Mouse (Mus musculus): Measurements from ENCODE around the gene Zfp36.
"Not testable (repeated sequence)": the region's sequence is repeated elsewhere in the genome, so short reads cannot be mapped to it uniquely, and the experiment has no call there.

Zfp36 gene

DNA sequence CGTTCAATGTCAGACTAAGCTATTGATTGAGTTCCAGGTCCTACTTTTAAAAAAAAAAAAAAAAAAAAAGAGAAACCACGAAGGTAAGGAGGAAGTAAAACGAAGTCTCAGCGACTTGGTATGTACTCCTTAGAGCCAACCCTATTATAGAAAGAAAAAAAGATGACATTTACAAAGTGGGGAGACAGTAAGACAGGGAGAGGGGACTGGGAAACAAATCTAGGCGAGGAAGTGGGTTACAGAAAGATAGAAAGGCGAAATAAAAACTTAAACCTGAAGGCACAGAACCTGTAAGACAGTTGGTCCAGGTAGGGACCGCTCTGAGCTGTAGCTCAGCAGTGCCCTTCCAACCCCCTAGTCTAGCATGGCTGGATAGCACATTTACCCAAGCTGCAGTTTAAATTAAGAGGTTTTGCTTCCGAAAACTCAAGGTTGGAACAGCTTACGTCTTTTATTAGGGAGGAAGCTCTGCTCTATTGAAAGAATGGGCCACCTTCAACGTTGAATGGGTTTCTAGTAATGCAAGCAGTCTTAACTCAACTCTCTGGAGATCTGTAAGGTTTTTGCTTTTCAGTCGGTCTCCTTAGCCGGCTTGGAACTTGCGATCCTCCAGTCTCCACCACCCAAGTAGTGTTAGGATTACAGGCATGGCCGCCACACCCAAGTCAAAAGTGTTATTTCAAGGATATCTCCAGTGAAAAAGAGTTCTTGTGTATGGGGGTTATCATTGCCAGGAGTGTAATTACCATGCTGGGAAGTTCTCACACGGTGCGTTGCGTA is at the start of gene Zfp36:
Zfp36 (minus strand) TSS at position 17 of the 780 bp plus-strand sequence.
- no peak for DNase-seq

DNA sequence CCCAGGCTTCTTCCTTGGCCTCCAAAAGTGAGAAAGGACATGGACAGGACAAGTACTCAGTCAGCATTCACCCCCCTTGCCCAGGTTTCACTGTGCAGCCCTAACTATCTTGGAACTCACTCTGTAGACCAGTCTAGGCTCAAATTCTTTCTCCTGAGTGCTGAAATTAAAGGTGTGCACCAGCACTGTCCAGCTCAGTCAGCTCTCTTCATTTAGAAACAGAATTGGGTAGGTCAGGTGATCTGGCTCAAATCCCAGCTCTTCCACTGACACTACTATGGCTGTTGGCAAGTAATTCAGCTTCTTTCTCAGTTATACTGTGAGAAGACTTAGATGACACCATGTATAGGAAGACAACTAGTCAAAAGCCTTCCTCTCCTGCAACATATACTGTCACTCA is 47.7 kb upstream of the Zfp36 start:
- no peak for DNase-seq

DNA sequence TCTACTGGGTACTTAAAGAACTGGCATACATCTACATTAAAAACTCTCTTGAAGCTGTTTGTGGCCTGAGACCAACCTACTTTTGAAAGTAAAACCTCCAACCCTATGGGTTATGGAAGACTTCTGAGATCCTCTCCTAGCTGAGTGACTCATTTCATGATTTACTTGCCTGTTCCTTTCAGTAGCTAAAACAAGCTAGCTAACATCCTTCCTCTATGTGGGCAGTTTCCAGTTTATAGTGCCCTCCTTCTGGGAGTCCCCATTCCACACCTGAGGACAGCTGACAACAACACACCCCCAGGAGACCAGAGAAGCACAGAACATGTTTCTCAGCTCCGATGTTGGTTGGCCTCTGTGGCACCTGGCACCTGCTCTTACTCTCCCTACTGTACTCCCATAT is 43.0 kb upstream of the Zfp36 start:
- no peak for DNase-seq

DNA sequence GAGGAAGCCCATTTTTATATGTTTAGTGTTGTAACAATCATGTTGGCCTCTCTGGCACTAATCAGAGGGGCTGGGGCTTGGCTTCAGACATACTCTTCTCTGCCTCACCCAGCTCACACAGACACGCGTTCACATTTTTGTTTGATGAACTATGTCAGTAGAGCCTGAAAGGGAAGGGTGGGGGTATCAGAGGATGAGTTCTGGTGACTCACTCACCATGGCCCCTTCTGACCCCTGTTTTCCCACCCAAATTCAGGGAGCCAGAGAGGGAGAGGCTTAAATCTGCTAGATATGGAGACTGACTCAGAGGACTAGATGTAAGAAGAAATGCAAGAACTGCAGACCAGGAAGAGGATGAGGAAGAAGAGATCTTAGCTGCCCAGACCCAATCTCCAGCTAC is 39.4 kb upstream of the Zfp36 start:
- DNase-seq, result no peak

DNA sequence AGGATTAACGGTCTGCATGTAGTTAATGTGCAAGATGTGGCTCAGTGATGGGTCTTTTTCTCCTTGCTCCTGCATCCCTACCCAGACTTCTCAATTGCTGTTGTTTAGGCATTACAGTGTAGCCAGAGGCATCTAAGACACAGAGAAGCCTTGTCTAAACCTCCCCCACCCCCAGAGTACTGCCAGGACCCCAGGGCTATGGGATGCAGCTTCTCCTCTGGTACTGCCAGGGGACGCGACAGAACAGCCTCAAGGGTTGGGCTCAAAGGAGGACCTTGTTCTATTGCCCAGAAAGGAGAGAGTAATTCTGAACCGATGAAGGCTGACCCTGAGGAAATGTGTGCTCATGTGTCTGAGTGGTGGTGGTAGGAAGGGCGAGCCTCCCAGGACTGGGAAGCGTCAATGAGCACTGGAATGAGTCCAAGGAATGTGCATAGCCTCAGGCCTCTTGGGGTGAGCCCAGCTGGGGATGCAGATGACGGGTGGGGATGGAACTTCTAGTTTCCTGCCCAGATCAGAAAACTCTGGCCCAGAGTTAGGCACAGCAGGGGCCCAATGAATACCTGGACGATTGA is 38.1 kb upstream of the Zfp36 start:
- no peak for DNase-seq

DNA sequence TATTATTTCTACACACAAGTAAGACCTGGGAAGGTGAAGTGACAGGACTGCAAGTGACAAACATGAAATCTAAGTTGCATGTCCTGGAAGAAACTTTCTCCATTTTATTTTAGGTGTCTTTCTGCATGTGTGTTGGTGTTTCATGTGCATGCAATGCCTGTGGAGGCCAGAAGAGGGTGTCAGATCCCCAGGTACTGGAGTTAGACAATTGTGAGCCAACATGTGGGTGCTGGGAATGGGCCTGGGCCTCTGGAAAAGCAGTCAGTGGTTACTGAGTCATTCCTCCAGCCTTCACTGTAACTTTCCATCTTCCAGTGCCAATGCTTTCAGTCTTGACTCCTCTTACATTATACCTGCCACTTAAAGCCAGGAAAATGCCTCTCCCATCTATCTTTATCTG is 37.3 kb upstream of the Zfp36 start:
- DNase-seq, result no peak

DNA sequence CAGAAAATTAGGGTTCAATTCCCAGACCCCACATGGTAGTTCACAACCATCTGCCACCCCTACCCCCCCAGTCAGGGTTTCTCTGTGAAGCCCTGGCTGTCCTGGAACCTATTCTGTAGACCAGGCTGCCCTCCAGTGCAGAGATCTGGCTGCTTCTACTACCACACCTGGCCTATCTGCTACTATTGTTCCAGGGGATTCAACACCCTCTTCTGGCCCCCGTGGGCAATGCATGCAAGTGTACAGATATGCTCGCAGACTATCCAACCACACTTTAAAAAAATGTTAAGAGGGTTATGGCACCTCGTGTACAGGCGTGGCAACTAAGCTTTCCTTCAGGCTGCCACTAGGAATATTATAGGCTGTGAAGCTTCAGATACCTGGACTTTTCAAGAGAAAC is 32.8 kb upstream of the Zfp36 start:
- no peak for DNase-seq

DNA sequence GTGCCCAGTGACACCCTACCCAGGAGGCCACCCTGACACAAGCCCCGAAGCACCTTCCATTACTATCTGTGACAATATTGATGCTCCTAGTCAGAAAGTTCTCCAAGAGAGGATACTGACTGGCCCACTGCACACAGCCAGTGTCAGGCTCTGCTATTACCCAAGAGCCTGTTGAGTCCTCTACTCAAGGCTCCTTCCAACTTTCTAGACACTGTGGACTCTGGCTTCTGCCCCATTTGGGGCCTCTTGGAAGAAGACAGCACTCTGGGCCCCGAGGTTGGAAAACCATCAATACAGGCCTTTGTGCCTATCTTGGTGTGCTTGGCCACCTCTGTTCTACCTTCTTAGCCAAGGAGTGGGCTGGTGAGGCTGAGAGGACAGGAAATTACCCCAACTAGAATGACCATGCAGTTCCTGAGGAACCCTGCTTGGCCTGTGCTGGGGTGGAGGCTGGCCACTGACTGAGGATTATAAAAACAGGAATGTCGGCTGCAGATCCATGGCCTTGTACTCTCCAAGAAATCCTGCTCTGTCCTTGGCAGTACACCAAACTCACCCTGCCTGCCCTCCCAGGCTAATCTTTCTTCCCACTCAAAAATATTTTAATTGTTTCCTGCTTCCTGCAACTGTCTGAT is 30.9 kb upstream of the Zfp36 start:
- no peak for DNase-seq

DNA sequence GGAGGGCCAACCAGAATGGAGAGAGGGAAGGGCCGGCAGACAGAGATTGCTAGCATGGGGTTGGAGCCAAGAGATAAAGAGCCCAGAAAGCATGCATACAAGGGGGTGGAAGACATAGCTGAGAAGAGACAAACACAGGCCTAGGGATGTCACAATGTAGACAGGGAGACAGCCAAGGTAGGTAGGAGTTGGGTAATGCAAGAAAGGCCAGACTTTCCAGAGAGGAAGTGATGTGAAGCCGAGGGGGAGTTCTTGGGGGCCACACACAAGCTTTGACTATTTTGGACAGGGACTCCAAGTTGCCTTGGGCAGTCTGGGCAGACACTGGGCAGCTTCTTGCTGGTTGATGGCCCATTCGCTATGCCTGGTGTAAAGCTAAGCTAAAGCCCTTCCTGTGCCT is 21.9 kb upstream of the Zfp36 start:
- DNase-seq, result no peak

DNA sequence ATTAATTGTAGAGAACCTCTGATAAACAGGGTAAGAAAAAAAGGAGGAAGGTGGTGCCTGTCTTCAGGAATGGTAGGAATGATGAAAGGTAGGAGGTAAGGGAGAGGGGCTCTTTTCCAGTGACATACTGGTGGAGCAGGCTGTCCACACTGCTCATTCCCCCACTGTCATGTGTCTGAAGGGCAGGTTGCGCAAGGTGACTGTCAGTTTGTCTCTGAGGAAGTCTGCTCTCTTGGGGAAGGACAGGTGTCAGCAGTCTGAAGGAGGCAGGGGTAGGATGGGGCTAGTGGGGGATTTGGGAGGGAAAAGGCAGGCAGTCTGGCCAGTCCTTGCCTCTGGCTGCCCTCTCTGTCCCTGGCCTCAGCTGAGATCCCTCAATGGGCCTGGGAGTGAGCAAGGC is 21.0 kb upstream of the Zfp36 start:
- DNase-seq, result no peak

DNA sequence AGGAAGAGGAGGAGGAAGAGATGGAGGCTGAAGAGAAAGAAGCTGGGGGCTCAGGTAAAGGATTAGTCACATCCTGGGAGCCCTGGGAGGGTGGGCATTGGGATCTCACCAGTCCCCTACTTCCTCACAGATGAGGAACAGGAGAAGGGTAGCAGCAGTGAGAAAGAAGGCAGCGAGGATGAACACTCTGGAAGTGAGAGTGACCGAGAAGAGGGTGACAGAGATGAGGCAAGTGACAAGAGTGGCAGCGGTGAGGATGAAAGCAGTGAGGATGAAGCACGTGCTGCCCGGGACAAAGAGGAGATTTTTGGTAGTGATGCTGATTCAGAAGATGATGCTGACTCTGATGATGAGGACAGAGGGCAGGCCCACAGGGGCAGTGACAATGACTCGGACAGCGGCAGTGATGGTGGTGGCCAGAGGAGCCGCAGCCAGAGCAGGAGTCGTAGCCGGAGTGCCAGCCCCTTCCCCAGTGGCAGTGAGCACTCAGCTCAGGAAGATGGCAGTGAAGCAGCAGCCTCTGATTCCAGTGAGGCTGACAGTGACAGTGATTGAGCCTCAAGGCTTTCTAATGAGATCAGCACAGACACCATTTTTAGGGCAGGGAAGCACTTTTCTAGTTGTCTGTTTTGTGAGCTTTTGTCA is 18.8 kb upstream of the Zfp36 start:
- DNase-seq, result no peak

DNA sequence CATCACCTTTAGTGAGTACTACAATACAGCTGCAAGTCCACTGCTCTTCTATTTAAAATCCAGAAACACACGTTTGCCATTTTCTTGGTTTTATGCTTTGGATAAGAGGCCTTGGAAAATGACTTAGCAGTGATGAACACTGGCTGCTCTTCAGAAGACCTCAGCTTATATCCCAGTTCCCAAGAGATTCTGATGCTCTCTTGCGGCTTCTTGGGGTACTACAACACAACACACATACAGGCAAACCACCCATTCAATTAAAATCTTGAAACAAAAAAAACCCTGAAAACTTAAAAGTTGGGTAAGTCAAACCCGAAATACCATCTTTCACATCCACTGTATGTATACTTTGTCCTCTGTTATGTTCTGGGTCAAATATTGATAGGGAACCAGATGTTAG is 17.9 kb upstream of the Zfp36 start:
- peak; percentile 49 for DNase-seq

DNA sequence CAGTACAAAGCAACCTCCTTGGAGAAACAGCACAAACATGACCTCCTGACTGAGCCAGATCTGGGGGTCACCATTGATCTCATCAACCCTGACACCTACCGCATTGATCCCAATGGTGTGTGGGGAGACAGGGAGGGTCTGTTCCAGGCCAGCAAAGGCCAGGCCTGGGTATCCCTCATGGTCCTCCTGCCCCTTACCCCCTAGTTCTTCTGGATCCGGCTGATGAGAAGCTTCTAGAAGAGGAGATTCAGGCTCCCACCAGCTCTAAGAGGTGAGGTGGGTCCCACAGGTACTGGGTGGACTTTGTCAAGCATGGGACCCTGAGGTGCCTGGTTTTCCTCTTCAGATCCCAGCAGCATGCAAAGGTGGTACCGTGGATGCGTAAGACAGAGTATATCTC is 15.4 kb upstream of the Zfp36 start:
- no peak for DNase-seq

DNA sequence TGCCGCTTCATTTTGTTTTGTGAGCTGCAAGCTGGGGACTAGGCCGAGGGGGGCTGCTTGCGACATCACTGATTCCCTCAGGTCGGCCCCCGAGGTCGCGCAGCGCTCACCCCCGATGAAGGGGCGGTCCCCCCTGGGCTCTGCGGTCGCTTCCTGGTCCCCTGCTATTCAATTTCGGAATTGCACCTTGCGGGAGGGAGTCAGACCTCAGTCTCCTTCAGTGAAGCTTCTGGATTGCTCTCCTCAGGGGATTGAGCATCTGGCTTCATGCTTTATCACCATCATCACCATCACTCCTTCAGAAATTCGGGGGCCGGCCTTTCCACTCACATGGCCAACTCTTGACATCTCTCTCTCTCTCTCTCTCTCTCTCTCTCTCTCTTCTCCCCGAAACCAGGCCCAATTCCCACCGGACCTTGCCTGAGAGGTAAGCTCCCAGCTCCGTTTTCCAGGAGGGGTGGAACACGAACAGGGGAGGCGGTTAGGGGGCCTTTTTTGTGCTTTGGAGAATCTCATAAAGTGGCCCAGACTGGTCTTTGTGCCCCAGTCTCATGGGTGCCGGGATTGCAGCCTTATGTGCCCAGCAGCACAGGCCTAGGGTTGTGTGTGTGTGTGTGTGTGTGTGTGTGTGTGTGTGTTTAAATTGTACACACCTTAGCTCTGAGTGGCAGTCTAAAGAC is 13.4 kb upstream of the Zfp36 start:
- no peak for DNase-seq

DNA sequence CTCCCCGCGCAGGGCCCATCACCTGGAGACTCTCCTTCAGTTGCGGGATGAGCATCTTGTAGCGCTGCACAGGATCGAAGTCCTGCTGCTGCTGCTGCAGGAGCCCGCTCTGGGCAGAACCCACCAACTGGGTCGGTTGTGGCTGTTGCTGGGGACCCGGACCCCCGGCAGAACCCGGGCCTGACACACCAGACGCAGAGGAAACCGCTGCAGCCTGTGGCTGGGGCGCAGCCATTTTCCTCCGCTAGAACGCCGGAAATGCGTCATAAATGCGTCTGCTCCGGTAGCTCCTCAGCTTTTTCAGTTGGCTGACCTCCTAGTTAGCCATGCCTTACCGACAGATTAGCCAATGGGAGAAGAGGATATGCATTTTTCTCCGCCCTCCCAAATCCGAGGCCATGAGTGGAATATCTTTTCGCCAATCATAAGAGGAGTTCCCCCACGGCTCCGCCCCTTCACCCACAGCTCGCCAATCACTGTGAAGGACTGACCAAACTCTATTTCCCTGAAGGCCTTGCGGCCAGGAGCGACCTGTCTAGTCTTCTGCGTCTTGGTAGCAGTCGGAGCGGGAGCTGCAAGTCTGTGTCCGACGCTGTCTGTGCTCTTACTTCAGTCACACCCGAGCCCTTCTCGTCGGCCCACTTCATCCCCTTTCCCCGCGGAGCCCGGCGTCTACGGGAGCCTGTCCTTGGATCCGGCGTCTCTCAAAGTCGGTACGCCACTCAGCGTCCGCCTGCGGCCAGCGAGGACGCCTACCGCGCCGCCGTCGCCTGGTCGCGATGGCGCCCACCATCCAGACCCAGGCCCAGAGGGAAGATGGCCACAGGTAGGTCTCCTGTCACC is 12.6 kb upstream of the Zfp36 start, which contains the start of the genes Med29 and Paf1:
Med29 (minus strand) TSS at position 280 of the 843 bp plus-strand sequence.
Paf1 (plus strand) TSS at position 523 of the 843 bp plus-strand sequence.
- peak; percentile 97 for DNase-seq

DNA sequence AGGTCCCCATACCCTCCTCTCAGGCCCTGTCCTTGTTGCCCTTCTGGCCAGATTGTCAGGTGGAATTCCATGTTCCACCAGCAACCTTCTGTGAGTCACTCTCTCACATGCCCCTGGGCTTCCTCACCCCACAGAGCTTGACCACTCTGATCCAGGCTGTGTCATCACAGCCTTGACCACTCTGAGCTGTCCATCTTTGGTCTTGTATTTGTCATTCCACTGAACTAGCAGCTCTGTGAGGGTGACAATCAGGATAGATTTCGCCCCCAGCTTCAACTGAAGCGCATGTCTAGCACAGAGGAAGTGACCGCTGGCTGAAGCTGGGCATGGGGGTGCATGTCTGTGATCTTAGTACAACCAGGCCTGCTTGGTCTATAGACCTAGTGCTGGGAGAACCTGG is 10.3 kb upstream of the Zfp36 start:
- no peak for DNase-seq

DNA sequence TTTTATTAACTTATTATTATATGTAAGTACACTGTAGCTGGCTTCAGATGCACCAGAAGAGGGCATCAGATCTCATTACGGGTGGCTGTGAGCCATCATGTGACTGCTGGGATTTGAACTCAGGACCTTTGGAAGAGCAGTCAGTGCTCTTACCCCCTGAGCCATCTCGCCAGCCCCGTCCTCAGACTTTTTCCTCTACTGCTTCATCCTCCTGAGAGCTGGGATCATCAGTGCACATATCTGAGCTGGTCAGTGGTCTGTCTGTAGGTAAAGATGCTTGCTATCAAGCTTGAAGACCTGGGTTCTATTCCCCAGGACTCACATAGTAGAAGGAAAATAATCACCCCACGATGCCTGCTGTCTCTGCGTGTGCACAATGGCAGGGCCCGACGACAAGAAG is 7.3 kb upstream of the Zfp36 start:
- DNase-seq, result not testable (repeated sequence)

DNA sequence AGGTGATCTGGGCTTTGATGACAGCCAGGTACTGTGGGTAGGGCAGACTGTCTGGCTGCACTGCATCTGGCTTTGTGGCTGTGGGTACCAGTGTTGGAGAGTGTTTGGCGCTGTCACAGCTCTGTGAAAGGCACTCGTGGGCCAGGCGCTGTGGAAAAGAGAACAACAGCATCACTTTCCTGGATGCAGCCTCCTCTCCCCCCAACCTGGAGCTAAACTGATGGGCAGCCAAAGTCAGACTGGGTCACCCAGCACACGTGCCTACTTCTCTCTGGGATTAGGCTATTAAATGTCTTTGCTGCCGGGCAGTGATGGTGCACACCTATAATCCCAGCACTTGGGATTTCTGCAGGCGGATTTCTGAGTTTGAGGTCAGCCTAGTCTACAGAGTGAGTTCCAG is 6.8 kb upstream of the Zfp36 start:
- not testable (repeated sequence) for DNase-seq

DNA sequence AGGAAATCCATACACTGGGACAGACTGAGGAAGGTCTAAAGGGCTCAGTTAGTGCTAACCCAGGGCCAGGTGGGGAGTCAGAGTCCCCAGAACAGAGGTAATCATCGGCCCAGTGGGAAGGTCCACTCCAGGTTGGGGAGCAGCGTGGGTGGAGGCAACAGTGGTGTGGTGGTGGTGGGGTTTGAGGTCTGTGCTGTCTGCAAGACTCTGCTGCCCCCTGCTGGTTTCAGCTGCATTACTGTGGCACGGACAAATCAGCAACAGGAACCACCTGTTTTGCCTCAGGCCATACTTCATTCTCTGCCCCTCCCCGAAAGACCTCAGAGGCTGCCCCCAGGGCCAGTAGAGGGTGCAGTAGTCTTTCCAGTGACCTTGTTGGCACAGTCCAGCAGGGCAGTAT is 6.4 kb upstream of the Zfp36 start:
- peak; percentile 89 for DNase-seq

DNA sequence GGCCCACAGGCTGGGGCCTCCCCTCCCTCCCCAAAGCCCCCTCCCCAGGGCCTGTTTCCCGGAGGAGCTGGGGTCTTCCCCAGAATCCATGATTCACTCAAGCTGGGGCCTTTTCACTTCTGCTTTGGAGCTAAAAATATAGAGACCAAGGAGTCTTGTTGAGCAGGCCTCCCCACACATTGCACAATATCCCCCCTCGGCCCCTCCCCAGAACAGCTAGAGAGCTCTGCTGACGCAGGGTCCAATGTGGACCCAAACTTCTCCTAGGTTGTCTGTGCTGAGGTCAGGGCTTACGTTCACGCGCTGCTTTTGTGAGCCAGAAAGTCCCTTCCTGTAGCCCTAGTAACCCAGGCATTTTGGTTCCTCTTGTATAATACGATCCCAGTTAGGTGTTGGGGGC is 6.0 kb upstream of the Zfp36 start:
- no peak for DNase-seq

DNA sequence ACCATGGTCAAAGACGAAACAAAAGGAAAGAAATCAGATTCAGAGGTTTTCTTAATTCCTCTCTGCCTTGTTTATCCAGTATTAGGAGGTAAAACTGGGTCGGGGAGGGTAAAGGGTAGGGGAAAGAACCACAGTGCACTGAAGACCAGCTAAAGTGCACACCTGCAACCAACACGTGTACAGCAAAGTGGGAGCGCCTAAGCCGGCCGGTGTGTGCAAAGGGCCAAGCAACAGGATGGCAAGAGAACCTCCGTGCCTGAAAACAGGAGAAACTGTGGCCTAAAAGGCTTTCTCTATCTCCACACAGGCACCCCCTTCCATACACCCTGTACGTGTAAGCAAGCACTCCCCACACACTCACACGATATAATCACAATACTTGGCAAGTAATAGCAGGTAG is 5.1 kb upstream of the Zfp36 start:
- DNase-seq, result no peak

DNA sequence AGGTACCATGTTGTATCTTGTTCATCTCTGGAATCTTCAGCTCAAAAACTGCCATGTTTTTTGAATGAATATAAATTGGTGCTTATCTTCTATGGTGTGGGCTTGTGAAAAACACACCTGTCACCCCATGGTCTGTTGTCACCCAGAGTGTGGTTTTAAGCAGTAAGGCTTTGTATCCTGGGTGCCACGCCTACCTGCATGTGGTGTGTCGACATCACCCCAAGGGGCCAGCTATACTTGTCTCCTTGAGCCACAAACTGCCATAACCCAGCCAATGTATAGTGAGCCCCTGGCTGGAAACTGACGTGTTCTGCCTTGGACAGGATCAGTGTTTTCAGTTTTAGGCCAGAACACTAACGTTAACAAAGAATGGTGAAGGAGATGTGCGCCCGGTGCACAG is 4.1 kb upstream of the Zfp36 start:
- DNase-seq, result no peak
